Comparison of ENCODE assay signal across 15 mouse cellular contexts in genomic region chr10:92325284-92325989, GRCm38 (mm10).
"Had no signal": no experiment of that assay in that cellular context is flagged by ENCODE, and none has a peak within 500 bp of the region (broad histone marks: within the 10 kb centered on the region; RNA-seq: fewer than 3 reads in every experiment).

No protein-coding gene starts in this region.

- H3K9me3 ChIP-seq: limb, embryonic 10.5 days; liver, embryonic 15.5 days; neural tube, embryonic 13.5 days had no signal

- H3K4me3 ChIP-seq: limb, embryonic 10.5 days; liver, embryonic 15.5 days; neural tube, embryonic 13.5 days had no signal

- H3K4me2 ChIP-seq: liver, embryonic 11.5 days; liver, embryonic 15.5 days; neural tube, embryonic 13.5 days had no signal

- ATAC-seq: lung, postnatal 0 days had no signal

- H3K4me1 ChIP-seq: limb, embryonic 10.5 days; liver, embryonic 15.5 days; neural tube, embryonic 13.5 days had no signal

- H3K9ac ChIP-seq: liver, embryonic 15.5 days; neural tube, embryonic 13.5 days had no signal

- H3K36me3 ChIP-seq: limb, embryonic 10.5 days; liver, embryonic 15.5 days; neural tube, embryonic 13.5 days had no signal

- H3K27me3 ChIP-seq: liver, embryonic 15.5 days; neural tube, embryonic 13.5 days had no signal

- DNase-seq: kidney, adult 11 months; kidney, adult 9 months; kidney, postnatal 36 days; layer of hippocampus, adult 9-11 months; lung, adult 2 months; lung, postnatal 36 days; right cerebral cortex, postnatal 14 days; thymus, adult 2 months; thymus, postnatal 25 days had no signal

- H3K27ac ChIP-seq: kidney, postnatal 0 days; limb, embryonic 10.5 days; liver, embryonic 15.5 days; neural tube, embryonic 13.5 days had no signal
